ENCODE assay signal across 11 mouse cellular contexts in the genomic region with DNA sequence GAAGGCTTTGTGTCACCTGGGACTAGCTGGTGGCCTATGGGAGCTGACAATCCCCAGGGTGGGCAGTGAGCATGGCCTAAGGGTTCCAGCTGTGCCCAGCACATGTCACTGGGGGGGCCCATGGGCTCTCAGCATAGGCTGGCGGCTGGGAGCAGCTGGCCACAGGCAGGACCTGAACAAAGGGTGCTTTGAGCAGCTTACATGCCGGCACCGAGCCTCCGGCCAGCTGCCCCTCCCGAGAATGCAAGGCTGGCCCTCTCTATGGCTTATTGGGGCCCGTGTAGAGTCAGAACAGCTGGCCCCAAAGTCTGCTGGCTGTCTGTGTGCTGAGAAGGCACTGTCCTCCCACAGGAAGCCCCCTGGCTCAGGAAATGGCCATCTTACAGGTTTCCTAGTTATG.
DNase-seq lines count a peak whose midpoint lies in the region; ATAC-seq lines count a peak whose summit lies in the region.
"Had no signal": no experiment of that assay in that cellular context is flagged by ENCODE, and none has a peak within 500 bp of the region (broad histone marks: within the 10 kb centered on the region; RNA-seq: fewer than 3 reads in every experiment).

No protein-coding gene starts in this region.

- H3K4me3 ChIP-seq in forebrain, embryonic 10.5 days: no peak overlapping the region
- no peak overlapping the region for H3K4me3 ChIP-seq in forebrain, embryonic 14.5 days (ENCODE audit: low read depth, low read length)
- H3K4me3 ChIP-seq in limb, embryonic 11.5 days (ENCODE audit: low read depth, low read length): no peak overlapping the region

- 55% methylated on average over 6 of the region's 6 CpGs for WGBS in forebrain, embryonic 10.5 days
- 45% methylated on average over 6 of the region's 6 CpGs for WGBS in forebrain, embryonic 14.5 days
- WGBS in limb, embryonic 11.5 days: 64% methylated on average over 6 of the region's 6 CpGs

- no peak for ATAC-seq in forebrain, embryonic 14.5 days
- ATAC-seq in limb, embryonic 11.5 days (ENCODE audit: insufficient number of reproducible peaks, low FRiP score, low TSS enrichment, low read depth): peak; percentile 51; the same call in 1 of the 2 replicates
- no peak for ATAC-seq in granulocyte monocyte progenitor cell, adult 5-6 weeks (replicated peaks; ENCODE audit: poor library complexity, severe bottlenecking)

- no peak for DNase-seq in forebrain, embryonic 10.5 days (ENCODE audit: extremely low spot score, low spot score)
- DNase-seq in forebrain, embryonic 14.5 days (ENCODE audit: low spot score): no peak
- DNase-seq in layer of hippocampus, adult 11-12 months (ENCODE audit: low spot score): peak; percentile 37
- DNase-seq in layer of hippocampus, adult 9-10 months (ENCODE audit: low spot score): no peak
- DNase-seq in brain, adult 2 months (ENCODE audit: low read depth, low spot score): peak; percentile 72
- peak; percentile 23 for DNase-seq in limb, embryonic 11.5 days (ENCODE audit: low spot score)
- no peak for DNase-seq in kidney, postnatal 14 days
- DNase-seq: adrenal gland, adult 8-10 months; cerebellum, adult 8-10 months; lung, embryonic 14.5 days had no signal

- H3K9me3 ChIP-seq in forebrain, embryonic 10.5 days: no peaks in the 10 kb centered on the region
- no peaks in the 10 kb centered on the region for H3K9me3 ChIP-seq in forebrain, embryonic 14.5 days (replicated peaks; ENCODE audit: control insufficient read depth, low read length)
- H3K9me3 ChIP-seq in limb, embryonic 11.5 days (ENCODE audit: control insufficient read depth, low read length): no peaks in the 10 kb centered on the region

- peak overlapping the region; percentile 69 for H3K27ac ChIP-seq in forebrain, embryonic 10.5 days
- no peak overlapping the region for H3K27ac ChIP-seq in forebrain, embryonic 14.5 days (ENCODE audit: low read depth, low read length)
- H3K27ac ChIP-seq in limb, embryonic 11.5 days (replicated peaks; ENCODE audit: low read depth, low read length): no peak overlapping the region

- no peak overlapping the region for H3K4me2 ChIP-seq in forebrain, embryonic 14.5 days (ENCODE audit: low read length)
- H3K4me2 ChIP-seq in limb, embryonic 11.5 days (ENCODE audit: low read depth, severe bottlenecking): no peak overlapping the region
- H3K4me2 ChIP-seq: lung, embryonic 14.5 days had no signal

- H3K36me3 ChIP-seq in forebrain, embryonic 10.5 days (replicated peaks): no peaks in the 10 kb centered on the region
- no peaks in the 10 kb centered on the region for H3K36me3 ChIP-seq in forebrain, embryonic 14.5 days (ENCODE audit: control insufficient read depth, insufficient read depth, low read length)
- H3K36me3 ChIP-seq in limb, embryonic 11.5 days (ENCODE audit: control insufficient read depth, insufficient read depth, low read length): no peaks in the 10 kb centered on the region

- H3K4me1 ChIP-seq in forebrain, embryonic 10.5 days: peaks cover 28% of the 10 kb centered on the region
- H3K4me1 ChIP-seq in forebrain, embryonic 14.5 days (ENCODE audit: control insufficient read depth, insufficient read depth, low read length): no peaks in the 10 kb centered on the region
- H3K4me1 ChIP-seq in limb, embryonic 11.5 days (ENCODE audit: control insufficient read depth, insufficient read depth, low read length): peaks cover 6% of the 10 kb centered on the region; the same call in 1 of the 2 replicates

- peaks cover 7% of the 10 kb centered on the region; the same call in 1 of the 2 replicates for H3K27me3 ChIP-seq in forebrain, embryonic 10.5 days (ENCODE audit: poor library complexity, severe bottlenecking)
- H3K27me3 ChIP-seq in forebrain, embryonic 14.5 days (replicated peaks; ENCODE audit: control insufficient read depth, insufficient read depth, low read length): peaks cover 4% of the 10 kb centered on the region; the same call in 1 of the 2 replicates
- H3K27me3 ChIP-seq in limb, embryonic 11.5 days (ENCODE audit: control insufficient read depth, insufficient read depth, low read length): no peaks in the 10 kb centered on the region

- no peak overlapping the region for H3K9ac ChIP-seq in forebrain, embryonic 14.5 days (ENCODE audit: low read length)
- H3K9ac ChIP-seq in limb, embryonic 11.5 days (ENCODE audit: low read length): no peak overlapping the region
- H3K9ac ChIP-seq: lung, embryonic 14.5 days had no signal

Comparison
In these comparisons a context has a peak if more than half of its experiments do, and no peak if none do; other contexts are left out.
1. DNase-seq: peak in layer of hippocampus, adult 11-12 months (single experiment), brain, adult 2 months (single experiment) and limb, embryonic 11.5 days (single experiment); none in forebrain, embryonic 10.5 days (single experiment), forebrain, embryonic 14.5 days (single experiment), layer of hippocampus, adult 9-10 months (single experiment) and kidney, postnatal 14 days (single experiment).